Mouse (Mus musculus) A20 (cell line): ENCODE measurements around the gene Gm4924.
A peak's percentile ranks its signal among the peaks of the same experiment; 100 is the strongest.

Experiments used
- DNase-seq: peaks from one replicate; pipeline ENCODE4 v3.0.0-alpha.2; 2011; ENCODE audit warnings: low read depth, low spot score

The Gm4924 gene

DNA sequence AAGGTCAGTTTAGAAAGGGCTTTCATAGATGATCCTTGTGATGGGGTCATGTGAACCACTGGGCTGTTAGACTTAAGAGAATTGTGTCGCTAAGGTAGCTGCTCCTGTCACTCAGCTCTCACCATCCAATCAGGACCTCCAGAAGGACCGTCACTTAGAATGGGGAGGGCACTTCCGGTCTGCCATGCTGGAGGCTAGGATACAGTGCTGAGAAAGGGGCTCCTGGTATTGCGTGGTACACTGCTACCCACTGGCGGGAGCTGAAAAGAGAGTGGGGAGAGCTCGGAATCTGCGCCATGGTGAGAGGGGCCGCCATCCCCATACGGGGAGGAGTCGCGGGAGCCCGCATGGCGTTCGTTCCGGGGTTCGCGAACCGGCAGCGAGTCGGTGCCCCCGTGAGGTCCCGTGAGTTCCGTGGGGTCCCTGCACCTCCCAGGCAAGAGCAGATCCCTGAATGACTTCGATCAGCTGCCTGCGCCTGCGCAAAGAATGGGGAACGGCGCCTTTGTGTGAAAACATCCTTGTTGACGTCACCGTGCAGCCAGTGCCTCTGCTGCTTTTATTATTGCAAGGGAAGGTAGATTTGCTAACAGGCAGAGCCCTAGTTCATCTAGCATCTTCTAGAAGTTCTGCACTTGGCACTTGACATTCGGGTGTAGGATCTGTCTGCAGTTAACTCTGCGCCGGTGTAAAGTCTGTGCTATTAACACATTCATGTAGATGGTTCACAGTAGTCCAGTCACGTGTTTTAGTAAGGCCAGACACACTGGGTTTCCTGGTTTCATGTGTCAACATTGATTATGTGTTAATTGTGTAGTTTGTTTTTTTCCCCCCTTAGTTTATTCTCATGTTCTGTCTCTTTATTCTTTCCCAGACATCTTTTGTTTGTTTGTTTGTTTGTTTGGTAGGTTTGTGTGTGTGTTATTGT, at the start of gene Gm4924:
Gm4924 (plus strand) TSS at position 173 of the 928 bp plus-strand sequence.
- peak; percentile 94 for DNase-seq

- DNase-seq, result no peak
Observed at GRCm38 (mm10) chr10:82316482-82316881, 37.6 kb upstream of the Gm4924 start, which contains the start of gene 4932415D10Rik. 4932415D10Rik (minus strand) TSS chr10:82316582.

DNA sequence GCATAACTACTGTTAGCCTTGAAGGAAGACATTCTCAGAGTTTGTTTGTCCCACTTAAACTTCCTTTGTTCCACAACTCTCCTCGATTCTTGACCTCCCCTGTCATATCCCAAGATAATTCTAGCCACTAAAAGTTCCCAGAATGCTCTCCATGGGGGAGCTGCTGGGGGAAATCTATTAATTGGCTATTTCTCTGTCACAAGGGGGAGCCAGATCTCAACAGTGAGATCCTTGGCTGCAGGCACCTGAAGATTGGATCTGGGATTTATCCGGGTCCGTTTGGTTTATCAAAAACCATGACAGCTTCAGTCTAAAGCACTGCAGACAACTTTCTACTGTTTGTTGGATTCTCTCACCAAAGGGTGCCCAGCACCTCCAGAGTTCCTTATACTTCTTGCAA, 33.9 kb upstream of the Gm4924 start:
- DNase-seq, result peak; percentile 7

DNA sequence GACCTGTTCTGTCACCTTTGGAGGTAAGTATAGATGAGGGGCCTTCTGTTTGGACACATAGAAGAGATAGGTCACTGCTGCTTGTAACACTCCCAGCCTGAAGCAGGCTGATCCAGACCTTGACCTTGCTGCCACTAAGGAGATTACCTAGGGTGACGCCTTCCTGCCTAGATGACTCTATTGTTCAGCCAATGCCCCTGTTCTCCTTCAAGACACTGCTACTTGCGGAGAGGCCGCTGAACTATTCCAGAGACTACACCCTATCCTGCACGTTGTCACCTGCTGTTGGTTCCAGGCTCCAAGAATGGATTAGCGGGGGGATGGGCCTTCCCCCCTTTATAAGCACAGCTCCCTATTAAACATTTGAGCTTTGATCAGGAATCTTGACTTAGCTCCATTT, 24.2 kb upstream of the Gm4924 start:
- DNase-seq, result no peak

GRCm38 (mm10) chr10:82355401-82355800, 1.3 kb downstream of the Gm4924 start:
- peak; percentile 31 for DNase-seq

DNA sequence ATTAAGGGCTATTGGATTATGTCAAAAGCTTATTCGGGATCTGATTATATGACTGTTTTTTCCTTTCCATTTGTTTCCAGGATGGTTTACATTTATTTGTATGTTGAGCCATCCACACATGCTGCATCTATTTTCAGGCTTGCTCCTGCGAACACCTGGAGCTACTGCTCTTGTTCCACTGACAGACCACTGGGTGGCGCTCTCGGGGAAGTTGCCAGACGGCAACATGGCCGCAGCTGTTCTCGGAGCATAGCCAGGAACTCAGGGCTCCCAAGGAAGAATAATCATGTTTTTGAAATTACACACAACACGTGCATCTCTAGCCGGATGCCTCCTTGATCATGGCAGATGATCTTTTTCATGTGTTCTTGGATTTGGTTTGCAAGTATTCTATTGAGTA, 7.9 kb downstream of the Gm4924 start:
- DNase-seq, result no peak

DNA sequence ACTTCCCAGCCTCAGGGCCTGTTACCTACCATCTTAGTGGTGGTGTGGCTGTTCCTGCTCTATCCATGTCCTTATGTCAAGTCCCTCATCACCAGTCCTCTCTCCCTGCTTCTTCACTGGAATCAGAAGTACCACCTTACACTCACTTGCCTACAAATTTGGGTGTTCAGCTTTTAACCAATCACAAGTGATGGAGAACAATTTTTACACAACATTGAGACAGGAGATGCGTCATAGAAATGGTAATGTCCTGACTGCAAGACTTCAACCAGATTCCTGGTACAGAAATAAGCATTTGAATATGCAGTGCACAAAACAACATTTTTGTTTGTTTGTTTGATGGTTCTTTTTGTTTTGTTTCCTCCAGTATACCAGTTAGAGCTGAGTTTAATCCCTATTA, 28.9 kb downstream of the Gm4924 start:
- DNase-seq, result no peak

- no peak for DNase-seq
Observed at GRCm38 (mm10) chr10:82409511-82409910, 55.5 kb downstream of the Gm4924 start.

DNA sequence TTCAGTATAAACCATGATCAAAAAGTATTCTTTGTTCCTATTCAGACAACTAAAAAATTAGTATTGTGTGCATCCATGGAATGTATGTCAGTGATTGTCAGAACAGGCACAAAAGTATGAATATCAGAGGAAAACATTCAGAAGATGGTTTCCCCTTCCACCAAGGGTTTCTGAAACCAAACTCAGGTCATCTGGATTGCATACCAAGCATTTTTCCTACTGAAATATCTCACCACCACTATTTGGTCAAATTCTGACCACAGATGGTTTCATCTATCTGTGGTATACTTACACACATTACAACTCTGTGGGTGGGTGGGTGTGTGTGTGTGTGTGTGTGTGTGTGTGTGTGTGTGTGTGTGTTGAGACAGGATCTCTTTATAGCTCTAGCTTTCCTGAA, 69.6 kb downstream of the Gm4924 start:
- no peak for DNase-seq
